Mouse (Mus musculus) neural tube, embryonic 14.5 days (tissue): ENCODE data around the gene Mpp3. TPM values are rescaled to one million over a fixed set of nuclear protein-coding genes. Genes with fewer than 3 reads are reported as not detected.

Experiments
- ATAC-seq: fragments of 200-750 bp; cut with Nextera tagmentation; 2 replicates; pipeline ENCODE4 v1.8.0; 2017; ENCODE audit warnings: low read depth, mild to moderate bottlenecking, moderate TSS enrichment, moderate library complexity
- H3K27ac ChIP-seq: fragments of 300-500 bp; sonication (generic); 2 replicates; pipeline ENCODE4 v1.5.1; 2014; ENCODE audit warnings: low read depth, mild to moderate bottlenecking, control low read depth, low read length, moderate library complexity, mixed read lengths
- H3K27me3 ChIP-seq: fragments of 300-500 bp; sonication (generic); 2 replicates; pipeline ENCODE4 v1.6.1; 2014; ENCODE audit warnings: low read length; ENCODE audit not compliant: control insufficient read depth, insufficient read depth
- H3K36me3 ChIP-seq: fragments of 300-500 bp; sonication (generic); 2 replicates; pipeline ENCODE4 v1.6.1; 2014; ENCODE audit warnings: low read length, mixed read lengths; ENCODE audit not compliant: control insufficient read depth, insufficient read depth
- H3K4me1 ChIP-seq: fragments of 300-500 bp; sonication (generic); 2 replicates; pipeline ENCODE4 v1.6.1; 2014; ENCODE audit warnings: low read length; ENCODE audit not compliant: control insufficient read depth, insufficient read depth
- H3K4me2 ChIP-seq: fragments of 300-500 bp; sonication (generic); 2 replicates; pipeline ENCODE4 v1.6.1; 2014; ENCODE audit warnings: mild to moderate bottlenecking, low read depth, low read length, control low read depth
- H3K4me3 ChIP-seq: fragments of 300-500 bp; sonication (generic); 2 replicates; pipeline ENCODE4 v1.5.1; 2014; ENCODE audit warnings: low read depth, low read length, control low read depth, mixed read lengths
- H3K9ac ChIP-seq: fragments of 300-500 bp; sonication (generic); replicated peaks from 2 replicates; pipeline ENCODE4 v1.6.1; 2014; ENCODE audit warnings: low read depth, mild to moderate bottlenecking, control low read depth, low read length, mixed read lengths
- H3K9me3 ChIP-seq: fragments of 300-500 bp; sonication (generic); 2 replicates; pipeline ENCODE4 v1.6.1; 2016; ENCODE audit warnings: low read length; ENCODE audit not compliant: control insufficient read depth
- WGBS: fragments of 180-500 bp; shearing (Covaris S2); extraction: QIAGEN DNeasy Blood & Tissue Kit; methylation state at CpG from one replicate; pipeline ENCODE4 v1.1.7; 2014; 5-methylcytosine and 5-hydroxymethylcytosine counted together
- polyA plus RNA-seq: library from polyadenylated mRNA; unstranded; fragments of >200 nt; fragmentation: Nextera tagmentation; extraction: Ambion mirVana; gene quantifications from 2 replicates; pipeline ENCODE4 v1.2.1, GENCODE M21; 2014

The Mpp3 gene
- polyA plus RNA-seq, 1 experiment from 2014 or later = 57.0 TPM

DNA sequence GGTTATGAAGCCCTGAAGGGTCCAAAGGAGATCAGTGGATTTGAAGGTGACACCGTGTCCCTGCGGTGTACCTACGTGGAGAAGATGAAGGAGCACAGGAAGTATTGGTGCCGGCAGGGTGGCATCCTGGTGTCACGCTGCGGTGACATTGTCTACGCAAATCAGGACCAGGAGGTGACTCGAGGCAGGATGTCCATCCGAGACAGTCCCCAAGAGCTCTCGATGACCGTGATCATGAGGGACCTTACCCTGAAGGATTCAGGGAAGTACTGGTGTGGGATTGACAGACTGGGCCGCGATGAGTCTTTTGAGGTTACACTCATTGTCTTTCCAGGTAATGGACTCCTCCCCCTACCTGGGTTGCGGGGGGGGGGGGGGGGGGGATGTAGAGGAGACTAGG, 14.7 kb upstream of the Mpp3 start:
- H3K4me3 ChIP-seq = no peak overlapping the region
- H3K9ac ChIP-seq = no peak overlapping the region
- 91% methylated on average over 13 of the region's 14 CpGs for WGBS

DNA sequence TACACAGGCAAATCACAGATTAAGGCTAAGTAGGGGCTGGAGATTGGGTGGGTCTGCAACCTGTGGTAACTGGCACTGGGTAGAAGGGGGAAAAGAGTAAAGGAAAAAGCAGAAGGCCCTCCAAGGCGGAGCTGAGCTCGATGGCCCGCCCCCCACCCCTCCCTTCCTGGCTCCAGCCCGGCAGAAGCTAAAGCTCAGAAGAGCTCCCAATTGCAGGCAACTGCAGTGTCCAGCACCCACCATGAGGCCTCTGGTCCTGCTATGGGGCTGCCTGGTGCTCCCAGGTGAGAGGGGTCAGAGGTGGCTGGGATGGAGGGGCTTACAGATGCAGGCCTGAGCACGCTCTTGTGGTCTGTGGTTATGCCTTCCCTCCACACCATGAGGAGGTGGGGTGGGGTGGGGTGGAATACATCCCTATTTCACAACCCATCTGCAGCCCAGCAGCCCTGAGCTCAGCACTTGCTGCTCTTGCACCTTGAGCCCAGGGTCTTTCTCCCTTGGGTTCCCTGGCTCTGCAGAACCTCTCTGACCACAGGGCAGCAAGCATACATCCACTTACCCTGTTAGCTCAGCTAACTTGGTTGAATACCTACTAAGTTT, 13.2 kb upstream of the Mpp3 start, which contains the start of gene Cd300lg:
TSS of gene Cd300lg (plus strand) at position 160 of the 600 bp plus-strand sequence.
- H3K4me3 ChIP-seq = no peak within 1 kb of the TSS
- H3K36me3 ChIP-seq = no peaks in the 10 kb centered on the region
- no peak within 1 kb of the TSS for H3K9ac ChIP-seq
- 68% methylated on average over 5 of the region's 5 CpGs for WGBS
- no peak within 1 kb of the TSS for H3K4me2 ChIP-seq
- H3K4me1 ChIP-seq = no peaks in the 10 kb centered on the region
- no peak within 1 kb of the TSS for H3K27ac ChIP-seq
- no peak for ATAC-seq
- peaks cover 3% of the 10 kb centered on the region; the same call in 1 of the 2 replicates for H3K9me3 ChIP-seq
- H3K27me3 ChIP-seq = no peaks in the 10 kb centered on the region

More for the DNA sequence above, 14.7 kb upstream of the Mpp3 start:
- Histone ChIP-seq H3K27ac (no peak overlapping the region), H3K4me2 (no peak overlapping the region), H3K36me3 (no peaks in the 10 kb centered on the region), H3K27me3 (no peaks in the 10 kb centered on the region), H3K4me1 (no peaks in the 10 kb centered on the region), H3K9me3 (peaks cover 3% of the 10 kb centered on the region; the same call in 1 of the 2 replicates)
- ATAC-seq = no peak

DNA sequence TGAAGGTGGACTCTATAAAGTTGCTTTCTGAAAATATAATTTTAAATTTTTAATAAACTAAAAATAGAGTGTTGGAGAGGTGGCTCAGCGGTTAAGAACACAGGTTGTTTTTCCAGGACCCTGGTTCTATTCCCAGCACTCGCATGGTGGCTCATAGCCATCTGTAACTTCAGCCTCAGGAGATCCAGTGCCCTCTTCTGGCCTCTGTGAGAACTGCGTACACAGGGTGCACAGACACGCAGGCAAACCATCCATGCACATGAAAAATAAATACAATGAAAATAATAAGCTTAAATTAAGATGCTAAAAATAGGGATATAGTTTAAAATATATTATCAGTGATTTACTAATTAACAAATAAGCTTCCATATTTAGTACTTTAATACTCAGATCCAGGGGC, 12.4 kb upstream of the Mpp3 start:
- 74% methylated on average over 4 of the region's 4 CpGs for WGBS

DNA sequence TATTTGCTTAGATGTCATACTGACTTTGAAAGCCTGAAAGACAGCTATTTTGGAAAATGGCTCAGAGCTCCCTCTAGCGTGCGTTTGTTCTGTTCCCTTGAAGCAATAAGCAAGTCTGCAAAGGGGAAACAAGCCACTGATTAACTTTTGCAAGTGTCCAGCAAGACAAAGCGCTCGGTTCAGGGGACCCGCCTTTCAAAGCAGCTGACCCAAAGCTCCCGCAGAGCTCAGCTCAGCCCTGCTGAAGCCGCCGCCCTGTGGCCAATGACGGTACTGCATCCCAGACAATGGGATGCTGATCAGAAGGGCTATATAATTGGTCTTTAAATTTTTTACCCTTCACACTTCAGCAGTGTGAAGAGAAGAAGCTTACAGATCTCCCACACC, 11.9 kb upstream of the Mpp3 start:
- Histone ChIP-seq H3K36me3 (no peaks in the 10 kb centered on the region), H3K27ac (no peak overlapping the region), H3K27me3 (no peaks in the 10 kb centered on the region), H3K4me2 (no peak overlapping the region), H3K9ac (no peak overlapping the region), H3K4me3 (no peak overlapping the region), H3K9me3 (peaks cover 1% of the 10 kb centered on the region; the same call in 1 of the 2 replicates), H3K4me1 (no peaks in the 10 kb centered on the region)
- WGBS = under 1% methylated on average over 9 of the region's 9 CpGs
- ATAC-seq = peak; percentile 69; the same call in 1 of the 2 replicates

More for the DNA sequence above, 12.4 kb upstream of the Mpp3 start:
- ATAC-seq = no peak
- H3K4me3 ChIP-seq = no peak overlapping the region
- no peaks in the 10 kb centered on the region for H3K27me3 ChIP-seq
- H3K9me3 ChIP-seq = peaks cover 3% of the 10 kb centered on the region; the same call in 1 of the 2 replicates
- H3K9ac ChIP-seq = no peak overlapping the region
- no peaks in the 10 kb centered on the region for H3K36me3 ChIP-seq
- H3K27ac ChIP-seq = no peak overlapping the region
- no peaks in the 10 kb centered on the region for H3K4me1 ChIP-seq
- H3K4me2 ChIP-seq = no peak overlapping the region

DNA sequence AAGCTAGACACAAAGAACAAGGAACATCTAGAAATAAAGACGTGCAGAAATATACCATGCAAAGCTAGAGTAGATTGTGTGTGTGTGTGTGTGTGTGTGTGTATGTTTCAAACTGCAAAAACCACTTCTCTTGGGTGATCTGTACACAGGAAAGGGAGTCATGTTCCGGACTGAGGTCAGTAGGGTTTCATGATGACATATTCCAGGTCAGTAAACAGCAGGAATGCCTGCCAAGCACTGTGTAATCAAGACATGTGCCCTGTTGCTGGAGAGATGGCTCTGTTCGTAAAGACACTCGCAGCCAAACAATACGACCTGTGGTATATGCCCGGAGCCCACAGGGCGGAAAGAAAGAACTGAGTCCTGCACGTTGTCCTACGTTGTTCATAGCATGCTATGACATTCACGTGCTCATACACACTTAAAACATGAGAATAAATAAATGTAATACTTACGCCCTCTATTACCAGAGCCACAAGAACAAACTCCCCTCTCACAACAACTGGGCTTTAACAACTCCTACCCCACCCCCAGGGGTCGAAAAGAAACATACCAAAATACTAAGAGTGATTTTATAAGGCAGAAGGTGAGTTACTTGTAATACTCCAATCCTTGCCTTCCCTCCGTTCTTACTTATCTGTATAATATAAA, 11.4 kb upstream of the Mpp3 start:
- Histone ChIP-seq H3K4me3 (no peak overlapping the region), H3K36me3 (no peaks in the 10 kb centered on the region), H3K27me3 (no peaks in the 10 kb centered on the region), H3K4me2 (no peak overlapping the region), H3K4me1 (no peaks in the 10 kb centered on the region), H3K27ac (no peak overlapping the region), H3K9me3 (no peaks in the 10 kb centered on the region), H3K9ac (no peak overlapping the region)
- WGBS = 41% methylated on average over 13 of the region's 13 CpGs
- ATAC-seq = no peak

DNA sequence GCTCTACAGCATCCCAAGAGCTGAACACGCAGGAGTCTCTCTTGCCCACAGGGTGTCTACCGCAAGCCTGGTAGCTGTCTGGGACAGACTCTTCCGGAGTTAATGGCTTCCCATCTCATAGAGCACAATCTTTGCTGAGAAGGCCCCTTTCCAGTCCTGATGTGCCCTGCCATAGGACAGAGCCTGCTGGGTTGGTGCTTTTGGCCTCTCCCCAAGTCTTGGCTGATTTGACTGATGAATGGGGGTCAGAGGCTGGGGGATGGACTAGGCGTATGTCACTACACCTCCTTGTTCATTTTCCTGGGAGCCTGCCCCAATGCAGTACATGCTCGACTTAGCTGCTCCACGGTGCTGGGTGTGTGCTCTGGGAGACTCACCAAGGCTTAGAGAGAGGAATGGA, 9.5 kb upstream of the Mpp3 start:
- H3K4me3 ChIP-seq = no peak overlapping the region
- no peaks in the 10 kb centered on the region for H3K27me3 ChIP-seq
- ATAC-seq = no peak
- H3K4me1 ChIP-seq = no peaks in the 10 kb centered on the region
- H3K9me3 ChIP-seq = no peaks in the 10 kb centered on the region
- H3K36me3 ChIP-seq = no peaks in the 10 kb centered on the region
- H3K27ac ChIP-seq = no peak overlapping the region
- WGBS = 65% methylated on average over 6 of the region's 6 CpGs
- H3K4me2 ChIP-seq = no peak overlapping the region
- no peak overlapping the region for H3K9ac ChIP-seq

DNA sequence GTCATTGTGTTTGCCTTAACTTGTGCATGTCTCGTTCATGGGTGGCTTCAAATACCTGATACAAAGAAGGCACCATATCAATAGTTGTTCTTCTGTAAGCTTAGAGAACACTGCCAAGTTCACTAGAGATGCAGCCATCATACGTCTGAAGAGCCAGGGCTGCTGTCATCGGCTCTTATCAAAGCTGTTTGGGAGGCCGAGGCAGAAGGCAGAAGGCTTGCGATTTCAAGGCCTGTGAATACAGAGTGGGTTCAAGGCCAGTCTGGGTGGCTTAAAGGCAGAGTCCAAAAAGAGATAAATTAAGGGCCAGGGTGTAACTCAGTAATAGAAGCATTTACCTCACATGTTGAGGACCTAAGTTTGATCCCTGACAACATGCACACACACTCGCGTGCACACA, 8.1 kb upstream of the Mpp3 start:
- Histone ChIP-seq H3K4me1 (no peaks in the 10 kb centered on the region), H3K27me3 (no peaks in the 10 kb centered on the region), H3K9me3 (no peaks in the 10 kb centered on the region), H3K4me3 (no peak overlapping the region), H3K9ac (no peak overlapping the region), H3K4me2 (no peak overlapping the region), H3K27ac (no peak overlapping the region), H3K36me3 (no peaks in the 10 kb centered on the region)
- WGBS = 89% methylated on average over 7 of the region's 7 CpGs
- no peak for ATAC-seq

DNA sequence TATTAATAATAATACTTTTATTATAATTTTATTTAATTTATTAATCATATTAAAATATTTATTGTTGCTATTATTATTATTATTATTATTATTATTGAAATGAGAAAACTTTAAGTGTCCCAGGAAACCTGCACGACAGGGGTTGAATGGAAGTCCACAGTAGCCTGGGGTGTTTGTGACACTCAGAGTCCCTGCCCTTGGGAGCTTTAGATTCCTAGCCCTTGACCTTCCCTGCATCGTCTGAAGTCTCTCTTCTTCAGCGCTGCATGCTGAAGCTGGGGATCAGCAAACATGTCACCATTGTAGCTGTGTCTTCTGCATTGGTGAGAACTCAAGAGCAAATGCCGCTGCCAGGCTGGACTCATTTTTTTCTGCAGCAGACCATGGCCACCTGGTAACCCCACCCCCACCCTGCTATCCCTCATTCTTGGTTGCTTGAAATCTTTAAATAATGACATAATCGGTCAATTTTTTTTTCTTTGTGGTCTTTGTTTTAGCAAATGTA, 7.2 kb upstream of the Mpp3 start:
- no peak overlapping the region for H3K4me2 ChIP-seq
- H3K9me3 ChIP-seq = no peaks in the 10 kb centered on the region
- H3K9ac ChIP-seq = no peak overlapping the region
- no peak for ATAC-seq
- no peak overlapping the region for H3K4me3 ChIP-seq
- H3K27ac ChIP-seq = no peak overlapping the region
- no peaks in the 10 kb centered on the region for H3K36me3 ChIP-seq
- H3K27me3 ChIP-seq = no peaks in the 10 kb centered on the region
- WGBS = 78% methylated on average over 5 of the region's 5 CpGs
- no peaks in the 10 kb centered on the region for H3K4me1 ChIP-seq

DNA sequence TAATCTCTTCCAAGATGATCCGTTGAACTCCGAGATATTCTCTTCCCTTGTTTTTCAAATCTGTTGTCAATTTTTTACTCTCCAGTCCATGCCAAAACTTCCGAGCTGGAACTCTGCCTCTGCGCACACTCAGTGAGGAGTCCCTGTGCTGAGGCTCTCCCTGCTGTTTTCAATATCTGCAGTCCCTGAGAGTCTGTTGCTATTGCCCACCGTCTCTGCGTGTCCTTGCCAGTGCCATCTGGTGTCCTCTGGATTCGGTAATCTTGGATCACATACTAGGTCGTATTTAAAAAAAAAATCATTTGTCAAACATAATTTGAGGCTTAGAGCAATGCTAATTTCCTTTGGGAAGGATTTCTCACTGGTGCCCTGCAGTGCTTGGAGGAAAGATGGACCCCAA, 6.6 kb upstream of the Mpp3 start:
- 54% methylated on average over 8 of the region's 8 CpGs for WGBS
- no peaks in the 10 kb centered on the region for H3K36me3 ChIP-seq
- no peak overlapping the region for H3K27ac ChIP-seq
- no peak overlapping the region for H3K4me3 ChIP-seq
- H3K4me2 ChIP-seq = no peak overlapping the region
- no peaks in the 10 kb centered on the region for H3K27me3 ChIP-seq
- no peak overlapping the region for H3K9ac ChIP-seq
- no peaks in the 10 kb centered on the region for H3K4me1 ChIP-seq
- ATAC-seq = no peak
- H3K9me3 ChIP-seq = no peaks in the 10 kb centered on the region
